Mouse (Mus musculus): ENCODE results near the gene Arntl2. TPM values are rescaled to one million over a fixed set of nuclear protein-coding genes. Genes with fewer than 3 reads are reported as not detected.
"Not testable (repeated sequence)": the region's sequence is repeated elsewhere in the genome, so short reads cannot be mapped to it uniquely, and the experiment has no call there.

The Arntl2 gene
- polyA plus RNA-seq, 1 experiment from 2014 or later = 0.52 TPM

DNA sequence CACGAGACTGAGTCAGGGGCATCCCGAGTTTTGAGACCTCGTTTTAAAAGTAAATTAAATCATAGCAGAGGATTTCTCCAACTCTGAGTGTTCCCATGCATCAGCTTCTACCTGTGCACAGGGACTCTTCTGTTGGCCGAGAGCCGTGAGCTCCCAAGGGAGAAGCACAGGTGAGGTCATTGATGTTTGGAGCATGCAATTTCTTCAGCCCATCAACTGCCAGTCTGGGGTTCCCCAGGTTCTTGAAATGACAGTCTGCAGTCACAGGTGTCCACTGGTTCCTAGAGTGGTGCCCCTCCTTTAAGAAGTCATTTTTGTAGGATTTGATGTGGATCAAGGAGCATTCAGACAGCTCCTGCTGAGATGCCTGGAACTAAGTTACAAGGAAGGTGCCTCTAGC lies 25.0 kb upstream of the Arntl2 start:
- no peak for ATAC-seq
- no peak overlapping the region for H3K9ac ChIP-seq (ENCODE audit: low read depth, low read length)
- no peaks in the 10 kb centered on the region for H3K4me1 ChIP-seq (replicated peaks; ENCODE audit: control insufficient read depth, insufficient read depth, low read length)
- H3K9me3 ChIP-seq (ENCODE audit: control insufficient read depth) = no peaks in the 10 kb centered on the region
- 90% methylated on average over 5 of the region's 5 CpGs for WGBS
- no peak overlapping the region for H3K27ac ChIP-seq (ENCODE audit: low read depth, low read length)
- no peaks in the 10 kb centered on the region for H3K27me3 ChIP-seq (replicated peaks; ENCODE audit: control insufficient read depth, insufficient read depth, low read length)
- TF ChIP-seq CTCF (IDR thresholded peaks at IDR 0.05; ENCODE audit: low read depth) = no peak
- peaks cover 33% of the 10 kb centered on the region; the same call in 1 of the 2 replicates for H3K36me3 ChIP-seq (ENCODE audit: control insufficient read depth, insufficient read depth)
- H3K4me3 ChIP-seq (ENCODE audit: low read depth, low read length) = no peak overlapping the region
- no peak overlapping the region for H3K4me2 ChIP-seq (replicated peaks; ENCODE audit: low read depth)

DNA sequence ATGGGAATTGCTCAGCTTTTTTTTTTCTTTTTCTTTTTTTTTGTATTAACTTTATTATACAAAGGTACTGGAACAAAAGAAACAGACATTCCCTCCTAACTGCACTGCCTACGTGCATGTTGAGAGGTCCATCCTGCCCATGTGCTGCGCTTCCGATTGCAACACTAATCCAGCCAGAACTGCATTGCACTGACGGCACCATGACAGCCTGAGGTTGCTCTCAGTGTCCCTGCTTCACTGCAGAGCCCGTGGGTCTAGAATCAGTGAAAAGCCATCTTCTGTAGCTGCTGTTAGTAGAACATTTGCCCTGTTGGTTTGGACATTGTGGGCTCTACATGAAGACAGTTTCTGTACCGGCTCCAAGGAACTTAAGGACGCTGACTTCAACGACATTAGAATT lies 20.0 kb upstream of the Arntl2 start:
- not testable (repeated sequence) for H3K4me1 ChIP-seq (replicated peaks; ENCODE audit: control insufficient read depth, insufficient read depth, low read length); H3K9me3 ChIP-seq (ENCODE audit: control insufficient read depth); H3K27ac ChIP-seq (ENCODE audit: low read depth, low read length); H3K4me3 ChIP-seq (ENCODE audit: low read depth, low read length); ATAC-seq; H3K4me2 ChIP-seq (replicated peaks; ENCODE audit: low read depth); H3K27me3 ChIP-seq (replicated peaks; ENCODE audit: control insufficient read depth, insufficient read depth, low read length); H3K9ac ChIP-seq (ENCODE audit: low read depth, low read length)
- peaks cover 14% of the 10 kb centered on the region; the same call in 1 of the 2 replicates for H3K36me3 ChIP-seq (ENCODE audit: control insufficient read depth, insufficient read depth)
- WGBS = 84% methylated on average over 8 of the region's 8 CpGs

DNA sequence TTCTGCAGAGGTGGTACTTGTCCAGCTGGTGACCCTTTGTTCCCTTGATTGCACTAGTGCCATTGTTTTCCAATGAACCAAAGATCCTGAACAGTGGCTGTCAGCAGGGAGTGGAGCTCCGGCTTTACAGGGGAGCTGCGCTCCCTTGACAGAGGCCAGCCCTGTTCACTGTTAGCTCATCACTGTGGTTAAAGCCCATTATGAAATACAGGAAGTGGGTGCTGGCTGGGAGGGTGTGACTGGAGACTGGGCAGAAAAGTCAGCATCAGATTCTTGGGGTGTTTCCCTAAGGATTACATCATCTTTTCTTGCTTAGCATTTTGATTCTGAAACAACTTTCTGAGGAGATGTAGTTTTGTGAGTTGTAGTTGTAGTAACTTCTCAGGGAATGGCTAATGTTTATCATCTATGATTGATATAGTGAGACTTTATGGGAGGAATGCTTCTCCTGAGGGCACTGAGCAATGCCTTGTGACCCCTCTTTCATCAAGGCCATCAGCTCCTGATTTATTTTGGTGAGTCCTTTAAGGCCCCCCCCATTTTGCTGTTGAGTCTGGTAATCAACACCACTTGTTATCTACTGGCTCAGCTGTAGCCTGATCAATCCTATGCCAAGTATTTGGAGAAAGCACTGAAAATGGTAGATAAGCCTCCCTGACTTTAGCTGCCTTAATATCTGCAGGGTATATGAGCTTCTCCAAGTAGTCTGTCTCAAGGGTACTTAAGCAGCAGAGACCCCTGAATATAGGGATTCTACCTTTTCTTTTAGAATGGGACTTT lies 19.1 kb upstream of the Arntl2 start:
- H3K4me1 ChIP-seq (replicated peaks; ENCODE audit: control insufficient read depth, insufficient read depth, low read length) = no peaks in the 10 kb centered on the region
- H3K4me2 ChIP-seq (replicated peaks; ENCODE audit: low read depth) = no peak overlapping the region
- no peaks in the 10 kb centered on the region for H3K9me3 ChIP-seq (ENCODE audit: control insufficient read depth)
- H3K27me3 ChIP-seq (replicated peaks; ENCODE audit: control insufficient read depth, insufficient read depth, low read length) = no peaks in the 10 kb centered on the region
- 23% methylated on average over 2 of the region's 2 CpGs for WGBS
- no peak for TF ChIP-seq CTCF (IDR thresholded peaks at IDR 0.05; ENCODE audit: low read depth)
- H3K9ac ChIP-seq (ENCODE audit: low read depth, low read length) = no peak overlapping the region
- H3K27ac ChIP-seq (ENCODE audit: low read depth, low read length) = no peak overlapping the region
- H3K4me3 ChIP-seq (ENCODE audit: low read depth, low read length) = no peak overlapping the region
- peaks cover 14% of the 10 kb centered on the region; the same call in 1 of the 2 replicates for H3K36me3 ChIP-seq (ENCODE audit: control insufficient read depth, insufficient read depth)
- peak; percentile 83 for ATAC-seq

DNA sequence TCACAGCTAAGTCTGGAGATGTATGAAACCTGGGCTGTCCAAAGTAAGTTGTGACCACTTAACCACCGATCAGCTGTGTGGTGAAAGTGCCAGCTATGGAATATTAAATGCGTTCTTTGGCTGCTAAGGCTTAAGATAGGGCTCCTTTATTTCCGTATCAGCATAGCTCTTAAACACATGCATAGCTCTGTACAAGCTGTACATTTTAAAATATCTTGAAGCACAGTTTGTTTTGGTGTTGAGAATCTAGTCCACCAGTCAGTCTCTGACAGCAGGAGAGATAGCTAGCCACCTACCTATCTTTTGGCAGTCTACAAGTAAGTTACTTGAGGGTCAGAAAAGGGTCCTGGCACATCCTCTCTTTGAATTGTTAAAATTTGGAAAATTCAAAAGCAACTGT lies 17.8 kb upstream of the Arntl2 start:
- Histone ChIP-seq H3K4me3 (ENCODE audit: low read depth, low read length) (no peak overlapping the region), H3K27me3 (replicated peaks; ENCODE audit: control insufficient read depth, insufficient read depth, low read length) (no peaks in the 10 kb centered on the region), H3K36me3 (ENCODE audit: control insufficient read depth, insufficient read depth) (peaks cover 8% of the 10 kb centered on the region; the same call in 1 of the 2 replicates), H3K27ac (ENCODE audit: low read depth, low read length) (no peak overlapping the region), H3K9me3 (ENCODE audit: control insufficient read depth) (no peaks in the 10 kb centered on the region), H3K9ac (ENCODE audit: low read depth, low read length) (no peak overlapping the region), H3K4me2 (replicated peaks; ENCODE audit: low read depth) (no peak overlapping the region), H3K4me1 (replicated peaks; ENCODE audit: control insufficient read depth, insufficient read depth, low read length) (no peaks in the 10 kb centered on the region)
- no peak for TF ChIP-seq CTCF (IDR thresholded peaks at IDR 0.05; ENCODE audit: low read depth)
- WGBS = 96% methylated on average over 3 of the region's 3 CpGs
- no peak for ATAC-seq

- H3K27ac ChIP-seq (ENCODE audit: low read depth, low read length) = no peak overlapping the region
- H3K36me3 ChIP-seq (ENCODE audit: control insufficient read depth, insufficient read depth) = 0 out of 2 replicates have a peak, but pooled peaks cover 4% of the 10 kb centered on the region
- 75% methylated on average over 3 of the region's 3 CpGs for WGBS
- H3K9ac ChIP-seq (ENCODE audit: low read depth, low read length) = no peak overlapping the region
- no peaks in the 10 kb centered on the region for H3K4me1 ChIP-seq (replicated peaks; ENCODE audit: control insufficient read depth, insufficient read depth, low read length)
- no peak overlapping the region for H3K4me2 ChIP-seq (replicated peaks; ENCODE audit: low read depth)
- H3K4me3 ChIP-seq (ENCODE audit: low read depth, low read length) = no peak overlapping the region
- no peak for ATAC-seq
- TF ChIP-seq CTCF (IDR thresholded peaks at IDR 0.05; ENCODE audit: low read depth) = no peak
- no peaks in the 10 kb centered on the region for H3K9me3 ChIP-seq (ENCODE audit: control insufficient read depth)
- H3K27me3 ChIP-seq (replicated peaks; ENCODE audit: control insufficient read depth, insufficient read depth, low read length) = no peaks in the 10 kb centered on the region
Observed at GRCm38 (mm10) chr6:146781566-146781965, 14.3 kb upstream of the Arntl2 start.

DNA sequence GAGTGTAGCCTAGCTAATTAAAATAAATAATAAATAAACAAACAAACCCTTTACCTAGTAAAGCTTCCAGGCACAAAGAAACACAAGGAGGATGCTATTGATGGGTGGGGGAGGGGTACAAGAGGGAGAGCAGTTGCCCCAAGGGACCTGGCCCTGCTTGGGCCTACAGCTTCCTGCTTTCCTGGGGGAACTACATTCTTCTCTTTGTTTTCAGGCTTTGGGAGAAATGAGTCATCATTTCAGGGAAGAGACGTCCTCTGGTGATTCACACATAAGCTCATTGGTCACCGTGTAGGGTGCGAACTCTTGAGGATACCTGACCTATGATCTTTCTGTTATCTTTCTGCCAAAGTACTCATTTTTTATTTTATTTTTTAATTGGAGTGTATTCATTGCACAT lies 2.3 kb upstream of the Arntl2 start:
- no peak overlapping the region for H3K4me3 ChIP-seq (ENCODE audit: low read depth, low read length)
- 37% methylated on average over 3 of the region's 3 CpGs for WGBS
- peak; percentile 55 for ATAC-seq

More for the DNA sequence above, 2.3 kb upstream of the Arntl2 start:
- TF ChIP-seq CTCF (IDR thresholded peaks at IDR 0.05; ENCODE audit: low read depth) = no peak
- no peak overlapping the region for H3K9ac ChIP-seq (ENCODE audit: low read depth, low read length)
- H3K36me3 ChIP-seq (ENCODE audit: control insufficient read depth, insufficient read depth) = no peaks in the 10 kb centered on the region
- H3K27ac ChIP-seq (ENCODE audit: low read depth, low read length) = no peak overlapping the region
- H3K4me2 ChIP-seq (replicated peaks; ENCODE audit: low read depth) = peak overlapping the region; percentile 24; the same call in 1 of the 2 replicates
- H3K9me3 ChIP-seq (ENCODE audit: control insufficient read depth) = no peaks in the 10 kb centered on the region
- no peaks in the 10 kb centered on the region for H3K27me3 ChIP-seq (replicated peaks; ENCODE audit: control insufficient read depth, insufficient read depth, low read length)
- 0 out of 2 replicates have a peak, but pooled peaks cover 7% of the 10 kb centered on the region for H3K4me1 ChIP-seq (replicated peaks; ENCODE audit: control insufficient read depth, insufficient read depth, low read length)

Data from intestine, postnatal 0 days (tissue).